Mouse (Mus musculus) ovary, postnatal 36 days (tissue): ENCODE measurements around the gene Kcnj6.
"Not testable (repeated sequence)": the region's sequence is repeated elsewhere in the genome, so short reads cannot be mapped to it uniquely, and the experiment has no call there.

Experiments used
- DNase-seq: peaks from one replicate; pipeline ENCODE4 v3.0.0; 2022; ENCODE audit warnings: low spot score, mixed read lengths

The Kcnj6 gene

DNA sequence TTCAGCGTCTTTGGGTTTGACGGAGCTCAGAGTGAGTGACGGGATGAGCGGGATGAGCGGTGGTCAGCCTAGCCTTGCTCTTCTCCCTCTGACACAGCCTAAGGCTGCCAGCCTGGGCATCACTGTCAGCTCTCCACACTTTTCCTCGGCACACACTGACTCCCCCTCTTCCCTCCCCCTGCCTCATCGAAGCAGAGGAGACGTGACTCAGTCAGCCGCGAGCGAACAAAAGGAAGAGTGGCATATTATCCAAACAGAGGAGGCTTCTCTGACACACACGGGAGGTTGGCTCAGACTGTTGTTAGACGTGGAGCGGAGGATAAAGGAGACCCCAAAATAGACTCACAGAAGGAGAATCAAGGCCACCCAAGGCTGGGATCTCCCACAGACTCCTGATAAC, 147.1 kb downstream of the Kcnj6 start:
- DNase-seq = no peak

DNA sequence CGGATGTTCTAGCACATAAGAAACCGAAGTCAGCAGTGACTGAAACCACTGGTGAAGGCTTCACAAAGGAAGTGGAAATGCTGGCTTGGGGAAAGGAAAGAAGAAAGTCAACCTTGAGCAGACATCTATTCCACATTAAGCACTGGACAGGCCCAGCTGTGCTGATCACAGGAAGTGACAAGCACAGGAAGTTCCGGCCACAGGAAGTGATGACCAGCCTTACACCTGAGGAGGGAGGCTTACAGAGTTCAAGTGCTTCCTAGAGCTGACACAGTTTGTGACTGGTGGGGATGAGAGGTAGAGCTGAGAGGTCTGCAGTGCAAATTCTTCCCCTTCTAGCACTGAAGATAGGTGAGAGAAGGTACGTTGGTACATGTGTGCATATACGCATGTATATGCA, 151.5 kb downstream of the Kcnj6 start:
- no peak for DNase-seq

DNA sequence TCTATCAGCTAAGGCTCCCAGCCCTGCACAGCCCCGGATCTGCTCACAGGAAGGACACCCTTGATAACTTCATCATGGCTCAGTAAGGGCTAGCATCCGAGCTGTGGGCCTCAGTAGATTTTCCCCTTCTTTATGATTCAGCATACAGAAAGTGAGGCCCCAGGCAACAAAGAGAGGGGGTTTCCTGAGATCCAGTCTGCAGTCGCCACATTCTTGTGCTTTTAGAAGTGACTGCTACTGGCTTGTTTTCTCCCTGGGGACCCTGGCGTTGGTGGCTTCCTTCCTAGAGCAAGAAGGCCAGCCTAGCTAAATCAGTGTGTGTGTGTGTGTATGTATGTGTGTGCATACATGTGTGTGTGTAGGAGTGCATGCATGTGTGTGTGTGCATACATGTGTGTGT, 152.7 kb downstream of the Kcnj6 start:
- DNase-seq = no peak

DNA sequence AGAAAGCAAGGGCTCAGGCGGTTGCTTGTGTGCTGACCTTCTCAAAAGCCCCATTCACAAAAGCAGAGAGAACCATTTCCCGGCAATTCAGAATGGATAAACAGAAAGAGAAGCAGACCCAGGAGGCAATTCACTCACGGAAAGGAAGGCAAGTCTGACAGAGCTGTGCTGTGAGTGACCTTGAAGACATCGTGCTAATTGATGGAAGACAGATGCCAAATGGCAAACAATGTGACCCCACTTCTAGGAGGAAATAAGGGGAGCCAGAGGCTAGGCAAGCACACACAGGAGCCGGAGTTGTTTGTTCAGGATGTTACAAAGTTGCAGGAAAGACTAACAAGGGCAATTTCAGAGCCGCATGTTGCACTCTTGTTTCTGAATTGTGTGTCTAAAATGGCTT, 158.1 kb downstream of the Kcnj6 start:
- no peak for DNase-seq

DNA sequence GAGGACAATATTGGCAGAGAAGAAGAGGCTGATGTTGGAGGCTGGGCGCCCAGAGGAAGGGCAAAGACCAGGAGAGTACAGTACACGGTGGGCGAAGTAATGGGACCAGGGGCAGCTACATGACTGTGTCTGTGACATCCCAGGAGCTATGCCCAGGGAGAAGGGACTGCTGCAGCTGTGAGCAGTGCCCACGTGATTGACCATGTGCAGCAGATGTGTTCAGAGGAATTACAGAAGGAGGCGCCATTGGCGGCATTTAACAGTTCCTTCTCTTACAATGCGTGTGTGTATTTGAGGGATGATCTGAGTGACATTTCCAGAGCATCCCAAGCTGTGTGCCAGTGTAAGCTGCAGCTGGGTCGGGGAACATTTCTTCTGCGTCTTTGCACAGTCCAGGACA, 159.6 kb downstream of the Kcnj6 start:
- no peak for DNase-seq

DNA sequence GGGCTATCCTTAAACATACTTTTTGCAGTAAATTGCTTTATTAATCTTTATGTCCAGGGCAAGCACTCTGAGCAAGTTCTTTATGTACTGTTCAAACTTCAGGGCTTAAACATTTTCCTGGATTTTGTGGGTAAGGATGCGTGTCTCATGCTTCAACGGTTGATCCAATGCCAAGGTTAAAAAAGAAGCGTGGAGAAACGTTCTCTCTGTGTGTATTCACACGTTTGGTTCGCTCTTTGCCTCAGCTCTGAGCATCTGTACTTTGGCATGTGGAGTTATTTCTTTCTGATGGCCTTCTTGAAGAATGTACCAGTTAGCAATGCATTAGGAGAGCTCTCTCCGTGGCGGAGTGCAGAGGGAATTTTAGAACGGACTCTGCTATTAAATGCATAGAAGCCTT, 163.0 kb downstream of the Kcnj6 start:
- DNase-seq = no peak

DNA sequence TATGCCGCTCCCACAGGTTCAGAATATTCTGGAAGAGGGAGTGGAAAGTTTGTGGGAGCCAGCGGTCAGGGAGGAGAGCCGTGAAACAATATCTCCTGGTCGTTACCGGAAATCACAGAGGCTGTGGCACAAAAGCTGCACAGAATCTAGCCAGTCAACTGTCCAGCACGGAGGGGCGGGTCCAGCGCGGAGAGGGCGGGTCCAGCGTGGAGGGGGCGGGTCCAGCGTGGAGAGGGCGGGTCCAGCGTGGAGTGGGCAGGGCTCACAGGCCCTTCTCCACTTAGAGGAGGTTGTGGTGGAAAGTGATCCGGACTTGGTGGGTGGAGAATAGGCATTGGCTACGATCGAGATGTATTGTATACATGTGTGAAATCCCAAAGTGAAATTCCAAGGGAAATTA, 169.3 kb downstream of the Kcnj6 start:
- no peak for DNase-seq

DNA sequence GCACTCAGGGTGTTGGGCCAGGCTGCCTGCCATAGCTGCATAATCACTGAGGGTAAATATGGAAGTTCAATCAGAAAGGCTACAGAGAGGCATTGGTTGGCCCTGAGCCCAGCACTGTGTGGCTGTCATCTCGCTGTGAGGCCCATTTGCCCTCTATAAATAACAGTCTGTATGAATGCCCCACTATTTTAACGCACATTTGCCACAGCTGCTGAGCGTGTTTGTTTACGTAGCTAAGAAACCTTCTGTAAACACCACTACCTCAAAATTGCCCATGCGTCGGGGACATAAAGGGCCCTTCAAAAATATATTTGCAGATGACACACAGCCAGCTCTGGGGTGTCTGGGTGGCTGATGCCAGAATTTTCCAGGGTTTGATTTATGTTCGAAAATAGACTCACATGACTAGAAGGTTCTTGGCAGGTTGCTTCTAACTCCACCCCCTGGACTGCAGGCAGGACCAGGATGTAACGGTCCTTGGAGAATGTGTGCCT, 170.4 kb downstream of the Kcnj6 start:
- DNase-seq = no peak

DNA sequence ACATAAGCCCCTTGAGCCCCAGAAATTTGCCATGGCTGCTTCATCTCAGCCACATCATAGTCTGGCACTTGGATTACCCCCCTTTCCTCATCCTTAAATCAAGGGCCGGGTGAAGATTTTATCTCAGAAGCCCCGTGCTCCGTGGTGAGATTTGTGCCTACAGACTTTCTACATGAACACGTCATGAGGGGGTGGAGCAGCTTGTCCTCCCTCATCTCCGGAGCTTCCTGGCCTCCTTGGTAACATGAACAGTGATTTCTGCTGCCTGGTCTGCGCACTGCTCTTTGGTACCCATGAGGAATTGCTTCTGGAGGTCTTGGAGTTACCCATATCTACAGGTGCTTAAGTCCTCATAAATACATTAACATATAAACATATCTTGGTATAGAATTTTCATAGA, 172.2 kb downstream of the Kcnj6 start:
- no peak for DNase-seq

DNA sequence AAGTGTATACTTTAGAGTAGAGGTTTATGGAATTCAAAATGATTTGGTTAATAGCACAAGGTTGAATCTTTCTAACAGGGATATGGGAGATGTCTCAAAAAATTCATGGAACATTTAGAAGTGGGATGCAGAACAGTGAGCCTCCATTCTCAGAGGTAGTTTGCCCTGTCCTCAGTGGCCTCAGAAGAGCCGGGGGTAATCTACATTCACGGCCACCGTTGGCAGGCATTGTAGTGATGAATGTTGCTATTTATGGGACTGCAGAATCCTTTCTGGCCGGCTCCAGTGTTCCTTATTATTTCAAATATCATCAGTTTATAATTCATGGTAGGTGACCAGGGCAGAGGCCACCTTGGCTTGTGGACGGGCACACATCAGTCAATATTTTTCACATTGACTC, 174.9 kb downstream of the Kcnj6 start:
- no peak for DNase-seq

DNA sequence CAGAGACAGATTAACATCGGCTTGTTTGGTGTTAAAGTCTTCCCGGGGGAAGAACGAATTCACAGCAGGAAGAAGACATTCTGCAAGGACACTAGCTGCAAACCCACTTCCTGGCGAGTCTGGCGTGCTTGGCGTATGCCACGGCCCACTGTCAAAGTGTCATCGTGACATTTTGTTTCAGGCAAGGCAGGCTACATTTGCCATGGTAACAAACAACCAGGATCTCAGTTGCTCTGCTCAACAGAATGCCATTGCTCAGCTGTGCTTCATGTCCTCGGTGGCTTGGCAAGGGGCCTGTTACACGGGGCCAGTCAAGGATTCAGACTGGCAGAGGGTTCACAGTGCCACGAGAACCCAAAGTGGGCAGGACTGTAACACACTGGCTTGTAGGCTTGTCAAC, 175.9 kb downstream of the Kcnj6 start:
- no peak for DNase-seq

DNA sequence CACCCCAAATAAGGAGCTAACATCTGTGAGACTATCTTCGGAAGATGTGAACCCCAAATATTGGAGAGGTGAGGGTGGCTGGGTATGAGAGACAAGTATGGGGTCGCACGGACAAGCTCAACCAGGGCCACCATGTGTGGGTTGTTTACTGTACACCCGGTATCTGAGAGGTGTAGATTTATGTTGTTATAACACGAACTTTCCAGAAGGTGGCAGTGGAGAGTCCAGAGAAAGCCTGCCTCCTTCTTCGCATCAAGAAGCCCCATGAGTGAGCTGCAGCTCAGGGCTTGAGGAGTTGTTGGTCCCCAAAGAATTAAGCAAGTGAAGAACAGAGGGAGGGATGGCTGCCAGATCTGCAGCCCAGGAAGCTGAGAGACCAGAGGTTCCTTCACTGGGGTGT, 181.1 kb downstream of the Kcnj6 start:
- no peak for DNase-seq

DNA sequence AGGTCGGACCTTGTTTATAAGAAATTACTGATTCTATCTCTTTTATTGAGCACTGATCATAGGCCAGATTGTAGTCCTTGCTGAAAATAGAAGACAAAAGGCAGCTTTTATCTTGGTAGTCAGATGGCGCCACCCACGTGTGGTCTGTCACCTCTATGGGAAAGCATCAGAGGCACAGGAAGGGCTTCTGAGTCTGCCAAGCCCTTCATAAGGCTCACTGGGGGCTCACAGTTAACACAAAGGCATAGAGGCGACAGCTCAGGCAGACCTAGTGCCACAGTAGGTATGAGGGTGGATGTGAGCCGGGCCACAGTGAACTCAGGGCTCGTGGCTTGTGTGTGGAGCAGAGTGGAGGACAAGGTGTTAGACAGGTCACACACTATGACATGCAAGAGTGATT, 181.6 kb downstream of the Kcnj6 start:
- DNase-seq = no peak

DNA sequence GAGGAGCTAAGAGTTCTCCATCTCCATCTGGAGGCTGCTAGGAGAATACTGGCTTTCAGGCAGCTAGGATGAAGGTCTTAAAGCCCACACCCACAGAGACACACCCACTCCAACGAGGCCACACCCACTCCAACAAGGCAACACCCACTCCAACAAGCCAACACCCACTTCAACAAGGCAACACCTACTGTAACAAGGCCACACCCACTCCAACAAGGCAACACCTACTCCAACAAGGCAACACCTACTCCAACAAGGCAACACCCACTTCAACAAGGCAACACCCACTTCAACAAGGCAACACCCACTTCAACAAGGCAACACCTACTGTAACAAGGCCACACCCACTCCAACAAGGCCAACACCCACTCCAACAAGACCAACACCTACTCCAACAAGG, 188.2 kb downstream of the Kcnj6 start:
- not testable (repeated sequence) for DNase-seq

DNA sequence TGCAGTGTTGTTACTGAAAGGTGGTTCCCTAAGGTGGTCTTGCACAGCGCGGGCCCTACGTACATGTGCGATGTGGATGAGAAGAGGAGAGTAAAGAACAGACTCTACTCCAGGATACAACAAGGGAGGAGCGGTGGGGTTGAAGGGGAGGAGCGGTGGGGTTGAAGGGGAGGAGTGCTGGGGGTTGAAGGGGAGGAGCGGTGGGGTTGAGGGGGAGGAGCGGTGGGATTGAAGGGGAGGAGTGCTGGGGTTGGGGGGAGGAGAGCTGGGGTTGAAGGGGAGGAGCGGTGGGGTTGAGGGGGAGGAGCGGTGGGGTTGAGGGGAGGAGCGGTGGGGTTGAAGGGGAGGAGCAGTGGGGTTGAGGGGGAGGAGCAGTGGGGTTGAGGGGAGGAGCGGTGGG, 199.3 kb downstream of the Kcnj6 start:
- no peak for DNase-seq

DNA sequence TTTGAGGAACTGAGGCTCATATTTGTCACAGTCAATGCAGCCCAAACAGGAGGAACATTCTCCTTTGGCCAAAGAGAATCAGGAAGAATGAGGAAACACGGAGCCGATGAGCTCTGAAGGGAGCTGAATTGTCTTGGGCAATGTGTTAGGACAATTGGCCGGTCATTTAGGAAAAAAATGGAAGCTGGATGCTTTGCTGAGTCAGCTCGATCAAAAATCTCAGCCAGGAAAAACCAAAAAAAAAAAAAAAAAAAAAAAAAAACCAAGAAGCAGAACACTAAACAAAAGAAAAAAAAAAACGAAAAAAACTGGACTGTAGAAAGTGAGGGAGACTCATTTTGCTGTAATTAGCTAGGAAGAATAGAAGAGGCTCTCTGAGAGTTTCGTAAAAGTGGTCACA, 200.1 kb downstream of the Kcnj6 start:
- DNase-seq = no peak

DNA sequence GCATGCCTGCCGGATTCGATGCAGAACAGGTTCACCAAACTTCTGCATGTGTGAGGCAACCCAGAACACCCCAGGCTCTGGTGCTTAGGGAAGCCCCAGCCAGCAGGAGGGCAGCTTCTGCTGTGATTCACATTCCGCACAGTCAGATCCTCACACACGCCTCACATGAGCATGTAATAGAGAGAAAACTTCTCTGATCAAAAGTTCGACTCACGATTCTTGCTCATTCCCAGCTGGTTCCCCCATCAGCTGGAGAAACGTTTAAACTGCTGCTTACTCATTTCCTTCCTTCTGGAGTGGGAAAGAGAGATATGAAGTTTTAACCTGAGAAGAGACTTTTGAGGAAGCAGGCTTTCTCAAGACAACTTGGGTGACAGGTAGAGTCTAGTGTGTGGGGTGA, 204.5 kb downstream of the Kcnj6 start:
- no peak for DNase-seq

DNA sequence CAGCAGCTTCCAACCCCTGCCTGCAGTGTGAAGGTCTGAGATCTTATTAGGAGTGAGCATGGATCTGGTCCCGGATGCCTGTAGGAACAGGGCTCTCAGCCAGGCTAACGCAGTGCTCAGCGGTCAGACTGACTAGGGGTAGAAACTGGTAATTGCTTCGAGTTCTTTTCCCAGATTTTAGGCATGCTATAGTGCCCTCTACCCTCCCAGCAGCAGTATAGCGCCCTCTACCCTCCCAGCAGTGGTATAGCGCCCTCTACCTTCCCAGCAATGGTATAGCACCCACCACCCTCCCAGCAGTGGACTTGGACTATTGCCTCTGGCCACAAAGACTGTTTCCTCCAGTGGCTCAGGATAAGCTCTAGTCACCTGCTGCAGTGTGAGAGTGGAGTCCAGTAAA, 207.5 kb downstream of the Kcnj6 start:
- peak; percentile 7 for DNase-seq

DNA sequence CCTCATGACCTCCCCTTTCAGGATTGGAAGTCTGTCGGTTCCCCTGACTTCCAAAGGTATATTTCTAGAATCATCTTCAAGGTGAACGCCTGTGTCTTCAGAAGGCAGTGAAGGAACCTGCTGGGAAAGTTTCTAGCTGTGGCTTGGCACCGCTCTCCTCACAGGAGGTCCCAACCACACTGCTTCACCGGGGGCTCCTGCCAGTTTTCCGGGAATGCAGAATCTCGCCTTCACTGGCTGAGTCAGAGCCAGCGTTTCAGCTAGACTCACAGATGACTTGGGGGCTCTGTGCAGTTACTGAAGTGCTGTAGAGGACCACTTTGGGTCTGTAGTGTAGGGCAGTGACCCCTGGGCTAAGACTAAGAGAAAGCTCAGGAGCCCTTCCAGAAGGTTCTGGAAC, 208.8 kb downstream of the Kcnj6 start:
- DNase-seq = no peak

DNA sequence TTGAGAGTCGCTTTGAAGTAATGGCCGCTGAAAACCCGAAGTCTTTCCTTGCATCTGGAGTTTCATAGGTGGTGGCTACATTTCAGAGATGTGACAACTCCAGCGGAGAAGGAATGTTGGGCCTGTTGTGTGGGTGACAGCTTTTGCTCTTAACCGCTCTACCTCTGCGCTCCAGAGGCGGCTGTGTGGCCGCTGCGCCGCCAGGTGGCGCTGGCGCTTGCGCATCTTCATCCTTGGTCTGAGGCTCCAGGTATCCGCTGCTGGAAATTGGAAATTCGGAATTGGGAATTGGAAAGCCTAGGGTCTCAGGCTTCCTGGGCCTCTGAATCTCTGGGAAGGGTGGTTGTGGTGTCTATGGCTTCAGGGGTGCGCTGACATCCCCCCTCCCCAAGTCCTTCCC, 209.3 kb downstream of the Kcnj6 start:
- peak; percentile 46 for DNase-seq

DNA sequence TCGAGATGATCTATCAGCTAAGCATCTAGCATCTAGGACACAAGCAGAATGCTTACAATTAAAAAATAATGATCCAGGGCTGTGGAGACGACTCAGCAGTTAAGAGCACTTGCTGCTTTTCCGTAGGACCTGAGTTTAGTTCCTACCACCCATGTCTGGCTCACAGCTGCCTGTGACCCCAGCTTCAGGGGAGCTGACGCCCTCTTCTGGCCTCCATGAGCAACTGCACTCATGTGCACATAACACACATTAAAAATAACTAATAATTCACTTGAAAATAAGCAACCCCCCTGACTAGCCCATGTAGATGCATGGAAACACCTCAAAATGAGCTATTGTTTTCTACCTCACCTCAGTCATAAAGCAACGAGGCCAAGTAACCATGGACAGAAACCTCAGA, 211.6 kb downstream of the Kcnj6 start:
- DNase-seq = no peak

DNA sequence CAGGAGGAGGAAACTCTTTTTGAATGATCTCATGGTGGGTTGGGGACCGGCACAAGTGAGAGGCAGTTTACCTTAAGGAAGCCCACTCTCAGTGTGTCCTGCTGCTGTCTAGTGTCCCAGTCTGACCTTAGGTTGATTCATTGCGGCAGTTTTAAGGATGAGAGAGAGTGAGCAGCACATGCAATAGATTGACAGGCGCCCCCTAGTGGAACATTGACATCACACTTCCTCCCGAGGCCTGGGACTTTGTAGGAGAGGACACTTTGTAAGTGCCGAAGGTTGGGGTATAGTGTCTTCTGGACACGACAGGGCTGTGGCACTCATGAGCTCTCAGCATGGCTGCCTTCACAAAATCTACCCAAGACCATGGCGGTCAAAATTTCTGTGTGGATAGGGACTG, 213.8 kb downstream of the Kcnj6 start:
- DNase-seq = no peak

DNA sequence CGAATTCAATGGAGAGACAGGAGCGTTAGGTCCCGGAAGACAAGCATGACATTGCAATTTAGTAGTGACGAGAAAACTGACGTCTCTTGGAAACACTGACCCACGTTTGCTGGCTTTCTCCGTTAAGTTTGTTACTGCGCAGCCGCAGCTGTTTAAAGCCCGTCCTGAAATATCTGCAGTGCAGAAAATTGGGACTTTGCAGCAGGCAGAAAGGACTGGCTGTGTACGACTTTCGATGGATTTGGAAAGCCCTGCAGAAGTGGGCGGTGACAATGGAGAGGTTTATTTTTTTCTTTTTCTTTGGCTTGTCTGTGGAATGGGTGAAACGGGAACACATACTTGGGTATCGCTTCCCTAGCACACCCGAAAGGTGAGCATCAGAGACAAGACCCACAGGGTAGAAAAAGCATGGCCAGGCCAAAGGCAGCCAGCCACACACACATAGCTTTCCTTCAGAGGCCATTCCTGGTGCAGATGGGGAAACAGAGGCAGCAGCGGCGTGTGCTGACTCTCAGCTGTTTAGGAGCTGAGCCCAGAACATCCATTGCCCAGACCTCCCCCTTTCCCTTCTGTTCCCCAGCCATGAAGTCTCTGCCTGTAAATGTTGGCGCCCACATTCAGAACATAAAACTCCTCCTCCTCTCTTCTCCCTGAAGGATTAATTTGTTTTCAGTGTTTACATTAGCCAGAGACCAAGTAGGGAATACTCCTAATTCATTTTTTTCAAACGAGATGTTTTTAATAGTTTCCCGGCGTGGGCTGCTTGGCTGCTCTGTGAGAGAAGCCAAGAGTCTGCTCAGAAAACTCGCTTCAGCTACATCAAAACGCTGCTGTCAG, 215.2 kb downstream of the Kcnj6 start:
- no peak for DNase-seq

DNA sequence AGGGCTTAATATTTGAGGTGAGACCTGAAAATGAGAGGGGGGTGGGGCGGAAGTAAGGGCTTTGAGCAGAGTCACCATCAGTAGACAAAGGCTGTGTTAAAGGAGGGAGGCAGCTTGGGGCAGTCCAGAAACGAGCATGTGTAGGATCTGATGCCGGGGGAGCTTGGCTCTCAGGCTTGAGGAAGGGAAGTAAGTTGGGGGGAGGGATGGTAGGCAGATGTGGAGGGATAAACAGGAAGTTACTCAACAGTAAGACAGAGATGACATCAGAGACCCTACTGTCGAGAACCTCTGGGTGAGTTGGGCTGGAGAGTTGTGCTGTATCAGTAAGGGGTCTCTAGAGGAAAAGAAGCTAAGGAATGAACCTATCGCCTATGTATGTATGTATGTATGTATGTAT, 223.6 kb downstream of the Kcnj6 start:
- DNase-seq = no peak
